Mouse (Mus musculus) hindbrain, embryonic 13.5 days (tissue): ENCODE data around the gene Ulk3. TPM values are rescaled to one million over a fixed set of nuclear protein-coding genes. Genes with fewer than 3 reads are reported as not detected.
A peak's percentile ranks its signal among the peaks of the same experiment; 100 is the strongest.

Source experiments
- ATAC-seq: fragments of 200-750 bp; cut with Nextera tagmentation; 2 replicates; pipeline ENCODE4 v1.8.0; 2017; ENCODE audit warnings: moderate TSS enrichment; ENCODE audit not compliant: low FRiP score
- H3K27ac ChIP-seq: fragments of 300-500 bp; sonication (generic); 2 replicates; pipeline ENCODE4 v1.5.1; 2015; ENCODE audit warnings: inconsistent platforms, mild to moderate bottlenecking, moderate library complexity
- H3K27me3 ChIP-seq: fragments of 300-500 bp; sonication (generic); 2 replicates; pipeline ENCODE4 v1.6.1; 2015; ENCODE audit warnings: mild to moderate bottlenecking, inconsistent platforms
- H3K36me3 ChIP-seq: fragments of 300-500 bp; sonication (generic); 2 replicates; pipeline ENCODE4 v1.6.1; 2015; ENCODE audit warnings: mild to moderate bottlenecking, inconsistent platforms
- H3K4me1 ChIP-seq: fragments of 300-500 bp; sonication (generic); replicated peaks from 2 replicates; pipeline ENCODE4 v1.6.1; 2015; ENCODE audit warnings: inconsistent platforms
- H3K4me2 ChIP-seq: fragments of 300-500 bp; sonication (generic); 2 replicates; pipeline ENCODE4 v1.6.1; 2015; ENCODE audit warnings: inconsistent platforms, mild to moderate bottlenecking, moderate library complexity
- H3K4me3 ChIP-seq: fragments of 300-500 bp; sonication (generic); 2 replicates; pipeline ENCODE4 v1.5.1; 2015; ENCODE audit warnings: mild to moderate bottlenecking, inconsistent platforms
- H3K9ac ChIP-seq: fragments of 300-500 bp; sonication (generic); 2 replicates; pipeline ENCODE4 v1.6.1; 2015; ENCODE audit warnings: mild to moderate bottlenecking, inconsistent platforms
- H3K9me3 ChIP-seq: fragments of 300-500 bp; sonication (generic); 2 replicates; pipeline ENCODE4 v1.6.1; 2016; ENCODE audit warnings: inconsistent platforms
- WGBS: fragments of 180-500 bp; shearing (Covaris S2); methylation state at CpG from one replicate; pipeline ENCODE4 v1.1.7; 2015; 5-methylcytosine and 5-hydroxymethylcytosine counted together
- polyA plus RNA-seq: library from polyadenylated mRNA; unstranded; fragments of >200 nt; fragmentation: Nextera tagmentation; extraction: Ambion mirVana; gene quantifications from 2 replicates; pipeline ENCODE4 v1.2.1, GENCODE M21; 2015

Gene Ulk3
- polyA plus RNA-seq, 1 experiment from 2014 or later = 28.6 TPM

GRCm38 (mm10) chr9:57641775-57642550 lies 52.7 kb downstream of the Ulk3 start:
- Histone ChIP-seq H3K4me3 (no peak overlapping the region), H3K27ac (no peak overlapping the region), H3K4me1 (peaks cover 82% of the 10 kb centered on the region), H3K36me3 (peaks cover 11% of the 10 kb centered on the region), H3K9ac (peak overlapping the region; percentile 99), H3K9me3 (no peaks in the 10 kb centered on the region), H3K4me2 (peak overlapping the region; percentile 98; the same call in 1 of the 2 replicates), H3K27me3 (no peaks in the 10 kb centered on the region)
- no peak for ATAC-seq
- 87% methylated on average over 13 of the region's 13 CpGs for WGBS

- no peak for ATAC-seq
These were observed 54.1 kb downstream of the Ulk3 start for GRCm38 (mm10) chr9:57643169-57643855.

GRCm38 (mm10) chr9:57643856-57644180 lies 54.6 kb downstream of the Ulk3 start:
- Histone ChIP-seq H3K27me3 (no peaks in the 10 kb centered on the region), H3K9me3 (no peaks in the 10 kb centered on the region), H3K27ac (0 out of 2 replicates have a peak overlapping the region, but pooled peaks have one; percentile 30), H3K4me2 (peak overlapping the region; percentile 98), H3K4me1 (peaks cover 63% of the 10 kb centered on the region), H3K9ac (peak overlapping the region; percentile 99), H3K36me3 (peaks cover 11% of the 10 kb centered on the region), H3K4me3 (peak overlapping the region; percentile 96)
- ATAC-seq = no peak
- WGBS = 63% methylated on average over 7 of the region's 7 CpGs

More at GRCm38 (mm10) chr9:57643169-57643855, 54.1 kb downstream of the Ulk3 start:
- Histone ChIP-seq H3K9me3 (no peaks in the 10 kb centered on the region), H3K27me3 (no peaks in the 10 kb centered on the region), H3K9ac (peak overlapping the region; percentile 99), H3K27ac (0 out of 2 replicates have a peak overlapping the region, but pooled peaks have one; percentile 30), H3K4me1 (peaks cover 68% of the 10 kb centered on the region), H3K4me2 (peak overlapping the region; percentile 98), H3K4me3 (peak overlapping the region; percentile 96), H3K36me3 (peaks cover 11% of the 10 kb centered on the region)
- 66% methylated on average over 9 of the region's 9 CpGs for WGBS

GRCm38 (mm10) chr9:57644442-57644943 lies 55.2 kb downstream of the Ulk3 start:
- peaks cover 56% of the 10 kb centered on the region for H3K4me1 ChIP-seq
- peak overlapping the region; percentile 96 for H3K4me3 ChIP-seq
- peak overlapping the region; percentile 98 for H3K4me2 ChIP-seq
- H3K27ac ChIP-seq = peak overlapping the region; percentile 97
- no peaks in the 10 kb centered on the region for H3K27me3 ChIP-seq
- WGBS = under 1% methylated on average over 18 of the region's 18 CpGs
- H3K36me3 ChIP-seq = peaks cover 11% of the 10 kb centered on the region
- H3K9me3 ChIP-seq = no peaks in the 10 kb centered on the region
- peak overlapping the region; percentile 99 for H3K9ac ChIP-seq
- ATAC-seq = peak; percentile 34

- H3K4me2 ChIP-seq = peak overlapping the region; percentile 98
- H3K27ac ChIP-seq = peak overlapping the region; percentile 97
- H3K4me1 ChIP-seq = peaks cover 49% of the 10 kb centered on the region
- under 1% methylated on average over 72 of the region's 85 CpGs for WGBS
- H3K4me3 ChIP-seq = peak overlapping the region; percentile 96
- peaks cover 11% of the 10 kb centered on the region for H3K36me3 ChIP-seq
- H3K9ac ChIP-seq = peak overlapping the region; percentile 99
- H3K27me3 ChIP-seq = no peaks in the 10 kb centered on the region
- ATAC-seq = peak; percentile 90
- no peaks in the 10 kb centered on the region for H3K9me3 ChIP-seq
These were observed 56.0 kb downstream of the Ulk3 start for GRCm38 (mm10) chr9:57644944-57645893.

Other genes with a start within 250 kb of the Ulk3 start
- gene Ppcdc, start 149.3 kb upstream of the Ulk3 start, polyA plus RNA-seq = 25.6 and 26.0 TPM in 2 replicates
- 86.3 and 94.6 TPM in 2 replicates for gene Scamp5, start 121.4 kb upstream of the Ulk3 start, polyA plus RNA-seq
- gene Rpp25, start 85.4 kb upstream of the Ulk3 start, polyA plus RNA-seq = 15.6 and 16.2 TPM in 2 replicates
- 875 and 879 TPM in 2 replicates for gene Cox5a, start 68.2 kb upstream of the Ulk3 start, polyA plus RNA-seq
- 21.6 and 22.4 TPM in 2 replicates for gene Fam219b, start 51.9 kb upstream of the Ulk3 start, polyA plus RNA-seq
- gene Mpi, start 36.7 kb upstream of the Ulk3 start, polyA plus RNA-seq = 67.9 and 75.2 TPM in 2 replicates
- 56.9 and 58.8 TPM in 2 replicates for gene Scamp2, start 28.5 kb upstream of the Ulk3 start, polyA plus RNA-seq
- gene Cplx3, start 16.8 kb downstream of the Ulk3 start, polyA plus RNA-seq = 0.21 and 0.48 TPM in 2 replicates
- gene Lman1l, start 31.3 kb downstream of the Ulk3 start, polyA plus RNA-seq = not detected in 2 replicates
- gene Csk, start 64.2 kb downstream of the Ulk3 start, polyA plus RNA-seq = 43.6 and 45.0 TPM in 2 replicates
- not detected in 2 replicates for gene Cyp1a2, start 94.3 kb downstream of the Ulk3 start, polyA plus RNA-seq
- gene Cyp1a1, start 98.5 kb downstream of the Ulk3 start, polyA plus RNA-seq = 0.09 and 0.12 TPM in 2 replicates
- 33.8 and 35.4 TPM in 2 replicates for gene Edc3, start 119.1 kb downstream of the Ulk3 start, polyA plus RNA-seq
- gene Clk3, start 176.4 kb downstream of the Ulk3 start, polyA plus RNA-seq = 71.2 and 72.4 TPM in 2 replicates
- gene Arid3b, start 247.3 kb downstream of the Ulk3 start, polyA plus RNA-seq = 10.9 and 12.8 TPM in 2 replicates